Mouse (Mus musculus) midbrain, embryonic 15.5 days (tissue): ENCODE measurements around the gene Mto1. TPM values are rescaled to one million over a fixed set of nuclear protein-coding genes. Genes with fewer than 3 reads are reported as not detected.
"Not testable (repeated sequence)": the region's sequence is repeated elsewhere in the genome, so short reads cannot be mapped to it uniquely, and the experiment has no call there.

Experiments used
- ATAC-seq: fragments of 200-750 bp; cut with Nextera tagmentation; replicated peaks from 2 replicates; pipeline ENCODE4 v1.8.0; 2017; ENCODE audit warnings: moderate TSS enrichment
- H3K27ac ChIP-seq: fragments of 300-500 bp; sonication (generic); 2 replicates; pipeline ENCODE4 v1.5.1; 2015; ENCODE audit warnings: mild to moderate bottlenecking, inconsistent platforms
- H3K27me3 ChIP-seq: fragments of 300-500 bp; sonication (generic); replicated peaks from 2 replicates; pipeline ENCODE4 v1.6.1; 2015; ENCODE audit warnings: inconsistent platforms
- H3K36me3 ChIP-seq: fragments of 300-500 bp; sonication (generic); replicated peaks from 2 replicates; pipeline ENCODE4 v1.6.1; 2015; ENCODE audit warnings: inconsistent platforms
- H3K4me1 ChIP-seq: fragments of 300-500 bp; sonication (generic); 2 replicates; pipeline ENCODE4 v1.6.1; 2015; ENCODE audit warnings: inconsistent platforms
- H3K4me2 ChIP-seq: fragments of 300-500 bp; sonication (generic); 2 replicates; pipeline ENCODE4 v1.6.1; 2015; ENCODE audit warnings: inconsistent platforms, mild to moderate bottlenecking, moderate library complexity
- H3K4me3 ChIP-seq: fragments of 300-500 bp; sonication (generic); 2 replicates; pipeline ENCODE4 v1.5.1; 2015; ENCODE audit warnings: mild to moderate bottlenecking, inconsistent platforms
- H3K9ac ChIP-seq: fragments of 300-500 bp; sonication (generic); 2 replicates; pipeline ENCODE4 v1.6.1; 2015; ENCODE audit warnings: mild to moderate bottlenecking, inconsistent platforms
- H3K9me3 ChIP-seq: fragments of 300-500 bp; sonication (generic); 2 replicates; pipeline ENCODE4 v1.6.1; 2016; ENCODE audit warnings: inconsistent platforms
- WGBS: fragments of 180-500 bp; shearing (Covaris S2); methylation state at CpG from one replicate; pipeline ENCODE4 v1.1.7; 2015; ENCODE audit warnings: mixed read lengths; 5-methylcytosine and 5-hydroxymethylcytosine counted together
- polyA plus RNA-seq: library from polyadenylated mRNA; unstranded; fragments of >200 nt; fragmentation: Nextera tagmentation; extraction: Ambion mirVana; gene quantifications from 2 replicates; pipeline ENCODE4 v1.2.1, GENCODE M21; 2015

Gene Mto1
- polyA plus RNA-seq, 1 experiment from 2014 or later, result 30.8 TPM

- H3K4me2 ChIP-seq, result 0 out of 2 replicates have a peak overlapping the region, but pooled peaks have one; percentile 5
- H3K36me3 ChIP-seq, result peaks cover 28% of the 10 kb centered on the region
- 0 out of 2 replicates have a peak overlapping the region, but pooled peaks have one; percentile 25 for H3K27ac ChIP-seq
- H3K9ac ChIP-seq, H3K9me3 ChIP-seq, H3K27me3 ChIP-seq, ATAC-seq, H3K4me3 ChIP-seq: not testable (repeated sequence)
- H3K4me1 ChIP-seq, result peaks cover 42% of the 10 kb centered on the region
- WGBS, result 52% methylated on average over 1 of the region's 1 CpGs
These were observed 30.1 kb downstream of the Mto1 start for GRCm38 (mm10) chr9:78478009-78478605.

DNA sequence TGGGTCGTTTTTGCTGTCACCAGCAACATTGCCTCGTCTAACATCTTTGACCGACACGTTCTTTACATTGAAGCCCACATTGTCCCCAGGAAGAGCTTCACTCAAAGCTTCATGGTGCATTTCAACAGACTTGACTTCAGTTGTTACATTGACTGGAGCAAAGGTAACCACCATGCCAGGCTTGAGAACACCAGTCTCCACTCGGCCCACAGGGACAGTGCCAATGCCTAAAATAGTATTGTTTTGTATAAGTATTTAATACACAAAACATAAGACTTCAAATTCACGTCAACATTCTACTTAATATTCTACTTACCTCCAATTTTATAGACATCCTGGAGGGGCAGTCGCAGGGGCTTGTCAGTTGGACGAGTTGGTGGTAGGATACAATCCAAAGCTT lies 31.3 kb downstream of the Mto1 start:
- H3K27me3 ChIP-seq, ATAC-seq, H3K9me3 ChIP-seq: not testable (repeated sequence)
- Histone ChIP-seq H3K4me3 (peak overlapping the region; percentile 87), H3K4me1 (peaks cover 43% of the 10 kb centered on the region), H3K36me3 (peaks cover 24% of the 10 kb centered on the region), H3K9ac (0 out of 2 replicates have a peak overlapping the region, but pooled peaks have one; percentile 20), H3K27ac (0 out of 2 replicates have a peak overlapping the region, but pooled peaks have one; percentile 20), H3K4me2 (peak overlapping the region; percentile 66)
- 22% methylated on average over 8 of the region's 8 CpGs for WGBS

DNA sequence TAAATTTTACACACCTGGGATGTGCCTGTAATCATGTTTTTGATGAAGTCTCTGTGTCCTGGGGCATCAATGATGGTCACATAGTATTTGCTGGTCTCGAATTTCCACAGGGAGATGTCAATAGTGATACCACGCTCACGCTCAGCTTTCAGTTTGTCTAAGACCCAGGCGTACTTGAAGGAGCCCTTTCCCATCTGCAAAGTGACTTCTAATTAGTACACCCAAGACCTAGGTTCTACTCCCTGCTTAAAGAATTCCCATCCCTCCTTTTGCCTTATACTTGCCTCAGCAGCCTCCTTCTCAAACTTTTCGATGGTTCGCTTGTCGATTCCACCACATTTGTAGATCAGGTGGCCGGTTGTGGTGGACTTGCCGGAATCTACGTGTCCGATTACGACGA lies 32.2 kb downstream of the Mto1 start:
- H3K27ac ChIP-seq, result peak overlapping the region; percentile 92
- H3K36me3 ChIP-seq, result peaks cover 19% of the 10 kb centered on the region
- not testable (repeated sequence) for H3K27me3 ChIP-seq, ATAC-seq, H3K9me3 ChIP-seq
- WGBS, result under 1% methylated on average over 13 of the region's 13 CpGs
- H3K9ac ChIP-seq, result peak overlapping the region; percentile 86
- H3K4me1 ChIP-seq, result peaks cover 43% of the 10 kb centered on the region
- H3K4me3 ChIP-seq, result peak overlapping the region; percentile 87
- H3K4me2 ChIP-seq, result peak overlapping the region; percentile 66

DNA sequence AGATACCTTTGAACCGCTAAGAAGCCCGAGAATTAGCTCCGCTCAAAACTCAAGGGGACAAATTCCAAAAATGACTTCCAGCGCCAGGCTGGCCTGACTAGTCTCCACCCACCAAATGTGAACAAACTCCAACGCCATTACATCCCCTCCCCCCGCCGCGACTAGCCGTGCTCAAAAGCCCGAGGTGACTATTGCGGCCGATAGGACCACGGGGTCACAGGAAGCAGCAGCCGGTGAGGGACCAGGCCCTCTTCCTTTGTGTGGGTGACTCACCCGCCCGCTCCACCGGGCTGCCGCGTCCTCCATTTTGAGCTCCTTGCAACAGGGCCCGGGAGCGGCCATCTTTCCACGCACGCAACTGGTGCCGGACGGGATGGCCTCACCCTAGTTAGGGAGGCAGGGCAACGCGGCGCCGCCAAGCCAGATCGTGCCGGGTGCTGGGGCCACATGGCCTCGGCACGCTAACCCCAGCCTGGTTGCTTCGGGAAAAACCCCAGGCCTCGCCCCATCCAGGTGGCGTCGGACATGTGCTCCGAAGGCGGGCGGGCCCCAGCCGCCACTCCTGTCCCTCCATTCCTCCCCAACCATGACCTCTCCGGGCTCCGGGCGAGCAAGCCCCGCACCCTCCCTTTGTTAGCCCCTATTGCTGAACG lies 32.8 kb downstream of the Mto1 start:
- H3K27me3 ChIP-seq, result no peaks in the 10 kb centered on the region
- H3K27ac ChIP-seq, result peak overlapping the region; percentile 92
- H3K4me1 ChIP-seq, result peaks cover 43% of the 10 kb centered on the region
- peak overlapping the region; percentile 86 for H3K9ac ChIP-seq
- H3K4me2 ChIP-seq, result peak overlapping the region; percentile 66
- ATAC-seq, result peak; percentile 31
- H3K9me3 ChIP-seq, result no peaks in the 10 kb centered on the region
- H3K36me3 ChIP-seq, result peaks cover 19% of the 10 kb centered on the region
- WGBS, result under 1% methylated on average over 46 of the region's 46 CpGs
- H3K4me3 ChIP-seq, result peak overlapping the region; percentile 87

GRCm38 (mm10) chr9:78481423-78482331 lies 33.7 kb downstream of the Mto1 start:
- under 1% methylated on average over 68 of the region's 77 CpGs for WGBS
- peak overlapping the region; percentile 87 for H3K4me3 ChIP-seq

DNA sequence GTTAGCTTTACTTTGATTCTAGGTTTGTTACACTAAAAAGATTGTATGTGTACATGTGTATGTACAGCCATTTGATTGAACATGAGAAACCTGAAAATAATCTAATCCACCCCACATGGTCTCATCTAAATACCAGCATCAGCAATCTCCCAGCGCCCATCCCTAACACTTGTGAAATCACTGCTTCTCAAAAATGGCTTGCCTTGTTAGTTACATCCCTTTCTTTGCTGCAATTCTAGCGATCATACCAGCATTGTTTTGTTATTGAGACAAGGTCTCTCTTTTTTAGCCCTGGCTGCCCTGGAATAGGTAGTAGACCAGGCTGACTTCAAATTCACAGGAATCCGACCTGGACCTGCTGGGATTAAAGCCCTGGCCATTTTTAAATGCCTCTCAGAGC lies 34.4 kb downstream of the Mto1 start:
- no peak for ATAC-seq
- peaks cover 8% of the 10 kb centered on the region; the same call in 1 of the 2 replicates for H3K36me3 ChIP-seq
- peak overlapping the region; percentile 99 for H3K27ac ChIP-seq
- H3K9ac ChIP-seq, result peak overlapping the region; percentile 75
- peak overlapping the region; percentile 87 for H3K4me3 ChIP-seq
- H3K9me3 ChIP-seq, result no peaks in the 10 kb centered on the region
- H3K4me2 ChIP-seq, result peak overlapping the region; percentile 55
- H3K4me1 ChIP-seq, result peaks cover 34% of the 10 kb centered on the region
- 11% methylated on average over 3 of the region's 3 CpGs for WGBS
- no peaks in the 10 kb centered on the region for H3K27me3 ChIP-seq

More at GRCm38 (mm10) chr9:78481423-78482331, 33.7 kb downstream of the Mto1 start:
- peaks cover 15% of the 10 kb centered on the region; the same call in 1 of the 2 replicates for H3K36me3 ChIP-seq
- H3K27me3 ChIP-seq, result no peaks in the 10 kb centered on the region
- ATAC-seq, result peak; percentile 99
- peak overlapping the region; percentile 99 for H3K27ac ChIP-seq
- peak overlapping the region; percentile 86 for H3K9ac ChIP-seq
- H3K9me3 ChIP-seq, result no peaks in the 10 kb centered on the region
- peaks cover 41% of the 10 kb centered on the region for H3K4me1 ChIP-seq
- peak overlapping the region; percentile 66 for H3K4me2 ChIP-seq

DNA sequence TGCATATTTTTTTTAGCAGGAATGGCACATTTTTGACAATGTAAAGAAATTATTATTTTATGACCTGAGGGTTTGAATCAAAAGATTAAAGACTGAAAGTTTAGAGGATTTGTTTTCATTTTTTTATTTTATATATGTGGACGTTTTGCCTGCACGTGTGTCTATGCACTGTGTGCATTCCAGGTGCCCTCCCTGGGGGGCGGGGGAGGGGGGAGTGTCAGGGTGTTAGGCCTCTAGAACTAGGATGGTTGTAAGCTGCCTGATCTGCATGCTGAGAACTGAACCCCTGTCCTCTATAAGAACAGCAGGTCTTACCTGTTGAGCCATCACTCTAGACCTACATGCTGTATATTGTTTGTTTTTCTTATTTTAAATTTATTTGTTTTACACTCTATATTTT lies 36.7 kb downstream of the Mto1 start:
- Histone ChIP-seq H3K4me1 (peaks cover 15% of the 10 kb centered on the region), H3K4me2 (no peak overlapping the region), H3K27ac (no peak overlapping the region), H3K36me3 (no peaks in the 10 kb centered on the region; the same call in 1 of the 2 replicates), H3K9me3 (no peaks in the 10 kb centered on the region), H3K9ac (no peak overlapping the region), H3K4me3 (no peak overlapping the region), H3K27me3 (no peaks in the 10 kb centered on the region)
- 78% methylated on average over 3 of the region's 3 CpGs for WGBS
- ATAC-seq, result no peak

DNA sequence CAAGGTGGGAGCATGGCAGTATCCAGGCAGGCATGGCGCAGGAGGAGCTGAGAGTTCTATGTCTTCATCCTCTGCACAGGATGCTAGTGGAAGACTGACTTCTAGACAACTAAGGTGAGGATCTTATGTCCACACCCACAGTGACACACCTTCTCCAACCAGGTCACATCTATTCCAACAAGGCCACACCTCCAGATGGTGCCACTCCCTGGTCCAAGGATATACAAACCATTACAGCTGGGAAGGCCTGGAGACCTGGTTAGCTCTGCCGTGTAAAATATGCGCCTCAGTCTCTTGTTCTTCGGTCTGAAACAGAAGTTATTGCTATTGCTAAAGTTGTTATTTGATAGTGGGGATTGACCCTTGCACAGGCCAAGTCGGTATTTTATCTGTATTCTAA lies 40.0 kb downstream of the Mto1 start:
- H3K9me3 ChIP-seq, H3K4me3 ChIP-seq, H3K36me3 ChIP-seq, H3K27ac ChIP-seq, H3K4me2 ChIP-seq, H3K27me3 ChIP-seq, H3K9ac ChIP-seq, ATAC-seq, H3K4me1 ChIP-seq: not testable (repeated sequence)
- WGBS, result 94% methylated on average over 5 of the region's 5 CpGs

- under 1% methylated on average over 14 of the region's 20 CpGs for WGBS
- peak; percentile 75 for ATAC-seq
- Histone ChIP-seq H3K36me3 (no peaks in the 10 kb centered on the region), H3K4me1 (no peaks in the 10 kb centered on the region), H3K27me3 (no peaks in the 10 kb centered on the region), H3K4me2 (peak within 1 kb of the TSS; percentile 62), H3K4me3 (peak within 1 kb of the TSS; percentile 38), H3K9me3 (no peaks in the 10 kb centered on the region), H3K27ac (peak within 1 kb of the TSS; percentile 40; the same call in 1 of the 2 replicates), H3K9ac (peak within 1 kb of the TSS; percentile 46)
These were observed 40.9 kb downstream of the Mto1 start, which contains the start of gene Eef1a1 for GRCm38 (mm10) chr9:78488890-78489420. Gene Eef1a1, minus strand, starts transcription at chr9:78489151.

- Histone ChIP-seq H3K27ac (no peak overlapping the region), H3K27me3 (no peaks in the 10 kb centered on the region), H3K9ac (no peak overlapping the region), H3K36me3 (no peaks in the 10 kb centered on the region), H3K4me3 (no peak overlapping the region), H3K4me2 (no peak overlapping the region), H3K9me3 (no peaks in the 10 kb centered on the region), H3K4me1 (no peaks in the 10 kb centered on the region)
- WGBS, result 82% methylated on average over 3 of the region's 3 CpGs
- ATAC-seq, result no peak
These were observed 43.2 kb downstream of the Mto1 start for GRCm38 (mm10) chr9:78491169-78491568.

- no peak for ATAC-seq
These were observed 44.2 kb downstream of the Mto1 start for GRCm38 (mm10) chr9:78492254-78492653.

GRCm38 (mm10) chr9:78493171-78493570 lies 45.2 kb downstream of the Mto1 start:
- H3K9me3 ChIP-seq, result no peaks in the 10 kb centered on the region
- H3K36me3 ChIP-seq, result no peaks in the 10 kb centered on the region
- H3K9ac ChIP-seq, result no peak overlapping the region
- no peak for ATAC-seq
- 80% methylated on average over 7 of the region's 7 CpGs for WGBS
- no peak overlapping the region for H3K4me3 ChIP-seq
- no peaks in the 10 kb centered on the region for H3K4me1 ChIP-seq
- no peak overlapping the region for H3K27ac ChIP-seq
- H3K4me2 ChIP-seq, result no peak overlapping the region
- H3K27me3 ChIP-seq, result no peaks in the 10 kb centered on the region

More at GRCm38 (mm10) chr9:78492254-78492653, 44.2 kb downstream of the Mto1 start:
- Histone ChIP-seq H3K9ac (no peak overlapping the region), H3K27me3 (no peaks in the 10 kb centered on the region), H3K4me3 (no peak overlapping the region), H3K4me2 (no peak overlapping the region), H3K36me3 (no peaks in the 10 kb centered on the region), H3K4me1 (no peaks in the 10 kb centered on the region), H3K27ac (no peak overlapping the region), H3K9me3 (no peaks in the 10 kb centered on the region)
- WGBS, result 91% methylated on average over 3 of the region's 3 CpGs
